Mouse (Mus musculus): ENCODE data around the gene Me3. TPM values are rescaled to one million over a fixed set of nuclear protein-coding genes. Genes with fewer than 3 reads are reported as not detected.
"Not testable (repeated sequence)": the region's sequence is repeated elsewhere in the genome, so short reads cannot be mapped to it uniquely, and the experiment has no call there.

Me3 gene
- polyA plus RNA-seq, 1 experiment, result 2.1 TPM

GRCm38 (mm10) chr7:89720256-89720655 lies 88.1 kb downstream of the Me3 start:
- Histone ChIP-seq H3K4me3 (ENCODE audit: insufficient read depth, poor library complexity, severe bottlenecking) (no peak overlapping the region), H3K36me3 (ENCODE audit: control insufficient read depth, insufficient read depth) (no peaks in the 10 kb centered on the region), H3K27me3 (ENCODE audit: control insufficient read depth, insufficient read depth, insufficient read length) (no peaks in the 10 kb centered on the region), H3ac (ENCODE audit: control insufficient read depth, insufficient read length, low read depth) (no peak overlapping the region), H3K79me2 (ENCODE audit: control insufficient read depth, insufficient read depth) (no peaks in the 10 kb centered on the region), H3K79me3 (ENCODE audit: low read depth) (no peaks in the 10 kb centered on the region)
- TF ChIP-seq MAX (IDR thresholded peaks at IDR 0.05) (no peak), FOSL1 (IDR thresholded peaks at IDR 0.05; ENCODE audit: insufficient read depth, low read length, poor library complexity, severe bottlenecking) (no peak), USF1 (IDR thresholded peaks at IDR 0.05; ENCODE audit: low read depth) (no peak)

- Histone ChIP-seq H3K79me2 (ENCODE audit: control insufficient read depth, insufficient read depth) (no peaks in the 10 kb centered on the region), H3K79me3 (ENCODE audit: low read depth) (no peaks in the 10 kb centered on the region), H3K36me3 (ENCODE audit: control insufficient read depth, insufficient read depth) (no peaks in the 10 kb centered on the region), H3K27me3 (ENCODE audit: control insufficient read depth, insufficient read depth, insufficient read length) (no peaks in the 10 kb centered on the region), H3K4me3 (ENCODE audit: insufficient read depth, poor library complexity, severe bottlenecking) (no peak overlapping the region), H3ac (ENCODE audit: control insufficient read depth, insufficient read length, low read depth) (no peak overlapping the region)
- no peak for TF ChIP-seq CTCF (IDR thresholded peaks at IDR 0.05; ENCODE audit: control insufficient read depth, insufficient read depth, insufficient read length)
- TF ChIP-seq USF1 (IDR thresholded peaks at IDR 0.05; ENCODE audit: low read depth), result no peak
- no peak for TF ChIP-seq FOSL1 (IDR thresholded peaks at IDR 0.05; ENCODE audit: insufficient read depth, low read length, poor library complexity, severe bottlenecking)
- TF ChIP-seq CEBPB (IDR thresholded peaks at IDR 0.05; ENCODE audit: low read depth), result no peak
- TF ChIP-seq MAX (IDR thresholded peaks at IDR 0.05), result no peak
- no peak for TF ChIP-seq MYOD1 (IDR thresholded peaks at IDR 0.05; ENCODE audit: control insufficient read depth, insufficient read length, low read depth)
- TF ChIP-seq MYOG (IDR thresholded peaks at IDR 0.05; ENCODE audit: control insufficient read depth, extremely low read depth, insufficient read length), result no peak
These were observed 94.5 kb downstream of the Me3 start for GRCm38 (mm10) chr7:89726712-89727111.

GRCm38 (mm10) chr7:89727615-89728014 lies 95.4 kb downstream of the Me3 start:
- no peaks in the 10 kb centered on the region for H3K27me3 ChIP-seq (ENCODE audit: control insufficient read depth, insufficient read depth, insufficient read length)
- H3K79me3 ChIP-seq (ENCODE audit: low read depth), result no peaks in the 10 kb centered on the region
- TF ChIP-seq MAX (IDR thresholded peaks at IDR 0.05), result no peak
- H3ac ChIP-seq (ENCODE audit: control insufficient read depth, insufficient read length, low read depth), result no peak overlapping the region
- no peak overlapping the region for H3K4me3 ChIP-seq (ENCODE audit: insufficient read depth, poor library complexity, severe bottlenecking)
- no peaks in the 10 kb centered on the region for H3K79me2 ChIP-seq (ENCODE audit: control insufficient read depth, insufficient read depth)
- no peaks in the 10 kb centered on the region for H3K36me3 ChIP-seq (ENCODE audit: control insufficient read depth, insufficient read depth)

GRCm38 (mm10) chr7:89728393-89728792 lies 96.2 kb downstream of the Me3 start:
- no peaks in the 10 kb centered on the region for H3K79me3 ChIP-seq (ENCODE audit: low read depth)
- no peak overlapping the region for H3ac ChIP-seq (ENCODE audit: control insufficient read depth, insufficient read length, low read depth)
- no peaks in the 10 kb centered on the region for H3K27me3 ChIP-seq (ENCODE audit: control insufficient read depth, insufficient read depth, insufficient read length)
- no peaks in the 10 kb centered on the region for H3K79me2 ChIP-seq (ENCODE audit: control insufficient read depth, insufficient read depth)
- H3K36me3 ChIP-seq (ENCODE audit: control insufficient read depth, insufficient read depth), result no peaks in the 10 kb centered on the region
- H3K4me3 ChIP-seq (ENCODE audit: insufficient read depth, poor library complexity, severe bottlenecking), result no peak overlapping the region
- TF ChIP-seq CTCF (IDR thresholded peaks at IDR 0.05; ENCODE audit: control insufficient read depth, insufficient read depth, insufficient read length), result no peak
- TF ChIP-seq MYOD1 (IDR thresholded peaks at IDR 0.05; ENCODE audit: control insufficient read depth, insufficient read length, low read depth), result no peak
- no peak for TF ChIP-seq CEBPB (IDR thresholded peaks at IDR 0.05; ENCODE audit: low read depth)
- no peak for TF ChIP-seq USF1 (IDR thresholded peaks at IDR 0.05; ENCODE audit: low read depth)
- TF ChIP-seq MAX (IDR thresholded peaks at IDR 0.05), result no peak
- TF ChIP-seq FOSL1 (IDR thresholded peaks at IDR 0.05; ENCODE audit: insufficient read depth, low read length, poor library complexity, severe bottlenecking), result no peak
- TF ChIP-seq MYOG (IDR thresholded peaks at IDR 0.05; ENCODE audit: control insufficient read depth, extremely low read depth, insufficient read length), result no peak

GRCm38 (mm10) chr7:89730514-89730913 lies 98.3 kb downstream of the Me3 start:
- no peak overlapping the region for H3ac ChIP-seq (ENCODE audit: control insufficient read depth, insufficient read length, low read depth)
- TF ChIP-seq FOSL1 (IDR thresholded peaks at IDR 0.05; ENCODE audit: insufficient read depth, low read length, poor library complexity, severe bottlenecking) (no peak), MAX (IDR thresholded peaks at IDR 0.05) (no peak), CTCF (IDR thresholded peaks at IDR 0.05; ENCODE audit: control insufficient read depth, insufficient read depth, insufficient read length) (no peak), CEBPB (IDR thresholded peaks at IDR 0.05; ENCODE audit: low read depth) (no peak), USF1 (IDR thresholded peaks at IDR 0.05; ENCODE audit: low read depth) (no peak), MYOG (IDR thresholded peaks at IDR 0.05; ENCODE audit: control insufficient read depth, extremely low read depth, insufficient read length) (no peak), MYOD1 (IDR thresholded peaks at IDR 0.05; ENCODE audit: control insufficient read depth, insufficient read length, low read depth) (no peak)
- no peak overlapping the region for H3K4me3 ChIP-seq (ENCODE audit: insufficient read depth, poor library complexity, severe bottlenecking)

GRCm38 (mm10) chr7:89731115-89731514 lies 98.9 kb downstream of the Me3 start:
- not testable (repeated sequence) for H3K4me3 ChIP-seq (ENCODE audit: insufficient read depth, poor library complexity, severe bottlenecking); H3ac ChIP-seq (ENCODE audit: control insufficient read depth, insufficient read length, low read depth); H3K36me3 ChIP-seq (ENCODE audit: control insufficient read depth, insufficient read depth); H3K79me3 ChIP-seq (ENCODE audit: low read depth); H3K79me2 ChIP-seq (ENCODE audit: control insufficient read depth, insufficient read depth); H3K27me3 ChIP-seq (ENCODE audit: control insufficient read depth, insufficient read depth, insufficient read length)

More at GRCm38 (mm10) chr7:89730514-89730913, 98.3 kb downstream of the Me3 start:
- no peaks in the 10 kb centered on the region for H3K27me3 ChIP-seq (ENCODE audit: control insufficient read depth, insufficient read depth, insufficient read length)
- no peaks in the 10 kb centered on the region for H3K36me3 ChIP-seq (ENCODE audit: control insufficient read depth, insufficient read depth)
- no peaks in the 10 kb centered on the region for H3K79me3 ChIP-seq (ENCODE audit: low read depth)
- H3K79me2 ChIP-seq (ENCODE audit: control insufficient read depth, insufficient read depth), result no peaks in the 10 kb centered on the region
